Mouse (Mus musculus) Muller cell, postnatal 12 days (primary cell): ENCODE data around the gene Skida1.

ENCODE experiments used
- DNase-seq: peaks from one replicate; pipeline ENCODE4 v3.0.0-alpha.2; 2015; ENCODE audit errors: inconsistent ontology term

Gene Skida1

DNA sequence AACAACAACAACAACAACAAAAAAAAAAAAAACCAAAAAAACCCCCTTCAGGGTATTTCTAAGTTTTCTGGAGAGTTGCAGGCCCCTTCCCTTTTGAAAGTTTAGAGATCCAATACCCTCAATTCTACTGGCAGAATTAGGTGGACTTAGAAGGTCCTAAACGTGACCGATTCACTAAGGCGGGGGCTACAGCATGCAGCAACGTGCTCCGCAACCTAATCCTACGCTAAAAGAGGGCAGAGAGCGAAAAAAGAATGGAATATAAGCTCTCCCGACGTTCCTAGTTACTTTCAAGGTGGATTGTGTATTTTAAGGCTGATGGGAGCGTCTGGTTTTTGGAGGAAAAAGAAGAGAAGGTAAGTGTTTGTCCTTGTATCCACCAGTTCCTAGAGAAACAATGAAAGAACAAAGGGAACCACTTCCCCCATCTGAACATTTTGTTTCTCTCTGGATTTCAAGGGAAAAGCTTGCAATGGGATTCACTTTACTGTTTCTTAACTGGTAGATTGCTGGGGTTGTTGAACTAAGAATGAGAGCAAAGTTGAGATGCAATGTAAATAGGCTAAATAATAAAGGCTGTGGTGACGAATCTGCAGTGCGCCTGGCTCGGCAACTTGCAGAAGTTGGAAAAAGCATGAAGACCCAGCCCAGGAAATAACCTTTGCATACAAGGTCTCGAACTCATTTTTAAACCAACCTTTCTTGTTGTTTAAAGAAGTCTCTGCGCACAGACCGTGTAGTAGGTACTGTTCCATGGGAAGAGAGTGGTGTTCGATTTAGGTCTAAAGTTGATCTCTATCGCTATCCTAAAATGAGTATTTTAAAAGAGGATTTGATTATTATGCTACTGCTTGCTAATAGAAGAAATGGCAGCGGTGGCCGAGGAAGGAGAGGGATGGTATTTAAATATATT, 6.4 kb upstream of the Skida1 start, which contains the start of gene Mllt10:
Gene Mllt10 (plus strand): TSS at position 222 of the 913 bp plus-strand sequence.
- peak; percentile 62 for DNase-seq

GRCm38 (mm10) chr2:18053951-18054530, 5.2 kb upstream of the Skida1 start:
- peak; percentile 81 for DNase-seq

DNA sequence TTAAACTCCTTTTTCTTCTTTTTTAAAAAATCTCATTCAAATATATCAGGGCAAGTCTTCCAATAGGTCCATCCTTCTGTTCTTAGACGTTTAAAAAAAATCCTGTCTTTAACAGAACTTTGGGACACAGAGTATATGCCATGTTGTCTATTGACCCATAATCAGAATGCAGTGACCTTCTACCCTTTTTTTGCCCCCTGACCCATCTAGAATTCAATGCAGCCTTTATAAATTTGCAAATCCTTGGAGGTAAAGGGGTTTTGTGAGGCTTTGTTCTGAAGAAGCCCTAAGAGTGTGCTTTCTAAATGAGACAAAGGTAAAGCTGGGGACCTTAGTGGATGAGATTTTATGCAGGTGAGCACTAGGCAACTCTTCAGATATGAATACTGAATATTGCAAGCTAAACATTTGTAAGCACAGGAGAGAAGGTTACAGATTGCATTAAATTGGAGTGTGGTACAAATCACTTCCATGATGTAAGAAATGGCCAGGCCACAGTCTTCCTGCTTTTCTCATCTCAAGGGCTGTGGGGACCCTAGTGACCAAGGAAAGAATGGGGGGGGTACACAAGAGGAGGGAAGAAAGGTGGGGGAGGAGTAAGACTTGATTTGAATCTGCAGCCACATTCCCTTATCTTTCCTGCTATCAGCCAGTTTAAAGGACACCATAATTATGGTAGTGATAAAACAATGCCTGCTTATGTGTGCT, 4.5 kb upstream of the Skida1 start:
- peak; percentile 9 for DNase-seq

DNA sequence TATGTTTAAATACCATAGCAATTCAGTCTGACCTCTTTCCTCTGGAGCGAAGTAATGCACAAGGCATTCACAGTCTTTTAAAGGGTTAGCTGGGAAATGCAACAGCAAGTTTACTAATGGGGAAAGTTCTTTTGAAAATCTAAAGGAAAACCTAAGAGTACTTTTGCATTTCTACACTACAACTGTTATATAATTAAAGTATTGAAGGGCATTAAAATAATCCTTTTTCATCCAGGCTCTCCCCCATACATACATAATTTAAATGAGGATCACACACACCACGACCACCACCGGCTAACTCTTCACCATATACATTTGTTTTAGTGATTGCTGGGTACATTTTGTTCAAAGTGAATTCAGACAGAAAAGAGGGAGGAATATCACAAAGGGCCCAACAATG, 3.7 kb upstream of the Skida1 start:
- DNase-seq = peak; percentile 5

DNA sequence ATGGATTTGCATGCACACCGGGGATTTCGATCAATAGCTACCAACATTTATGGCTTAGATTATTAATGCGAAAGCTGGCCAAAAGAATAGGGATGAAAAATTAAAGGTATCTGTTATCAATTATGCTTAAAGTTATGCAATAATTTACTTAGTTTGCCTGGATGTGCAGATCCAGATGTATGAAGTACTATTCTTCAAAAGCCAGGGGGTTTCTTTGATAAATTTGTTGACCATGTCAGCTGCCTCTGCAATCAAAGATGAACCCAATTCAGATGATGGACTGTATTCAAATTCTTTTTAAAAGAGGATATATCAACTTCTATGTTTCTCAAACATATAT, 3.0 kb upstream of the Skida1 start:
- peak; percentile 6 for DNase-seq

GRCm38 (mm10) chr2:18051026-18051830, 2.4 kb upstream of the Skida1 start:
- DNase-seq = peak; percentile 20

- DNase-seq = peak; percentile 81
Measured at GRCm38 (mm10) chr2:18050541-18050985, 1.7 kb upstream of the Skida1 start.

DNA sequence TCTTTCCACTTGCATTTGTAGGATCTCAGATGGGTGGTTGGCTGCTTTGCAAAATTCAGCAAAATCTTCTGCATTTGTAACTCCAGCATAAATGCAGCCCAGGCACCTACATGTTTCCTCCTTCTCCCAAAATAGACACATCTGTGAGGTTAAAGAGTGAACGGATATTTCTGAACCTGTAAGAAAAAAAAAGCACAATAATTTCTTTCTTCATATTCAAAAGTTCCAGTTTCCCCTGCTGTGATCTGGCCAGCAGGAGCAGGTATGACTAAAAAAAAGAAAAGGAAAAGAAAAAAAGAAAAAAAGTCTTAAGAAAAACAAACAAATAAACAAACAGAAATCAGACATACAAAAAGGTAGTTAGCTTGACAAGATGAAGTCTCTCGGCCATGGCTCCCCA, 1.2 kb upstream of the Skida1 start:
- no peak for DNase-seq

GRCm38 (mm10) chr2:18049279-18049821, 499 bp upstream of the Skida1 start:
- DNase-seq = peak; percentile 73

DNA sequence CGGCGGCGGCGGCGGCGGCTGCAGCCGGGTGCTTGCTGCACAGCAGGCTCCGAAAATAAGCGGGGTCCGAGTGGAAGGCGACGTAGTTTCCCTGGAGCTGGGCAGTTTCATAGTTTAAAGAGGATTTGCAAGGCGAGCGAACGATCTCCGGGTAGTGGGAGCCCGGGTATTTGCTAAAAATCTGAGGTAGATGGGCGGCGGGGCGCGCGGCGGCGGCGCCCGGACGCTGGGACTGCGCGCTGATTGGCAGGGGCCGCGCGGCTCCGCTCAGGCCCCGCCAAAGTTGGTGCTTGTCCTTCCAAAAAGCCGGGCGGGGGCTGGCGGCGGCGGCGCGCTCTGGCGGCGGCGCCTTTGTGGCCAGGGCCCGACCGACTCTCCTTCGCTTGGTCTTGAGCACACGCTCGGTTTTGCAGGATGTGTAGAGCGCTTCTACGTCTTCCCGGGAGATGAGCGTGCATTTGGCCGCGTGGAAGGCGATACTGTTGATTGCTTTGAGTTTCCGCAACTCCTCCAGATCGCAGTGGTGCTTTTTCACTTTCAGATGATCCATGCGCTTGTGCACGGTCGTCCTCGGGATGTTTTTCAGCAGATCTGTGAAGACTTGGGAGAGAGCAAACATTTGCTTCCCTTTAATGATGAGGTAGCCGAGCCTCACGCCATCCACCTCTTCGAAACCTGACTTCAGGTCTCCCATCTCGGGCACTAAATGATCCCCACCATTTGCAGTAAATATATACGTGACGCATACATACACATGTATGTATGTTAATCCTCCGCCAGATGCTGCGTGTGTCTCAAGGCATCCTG, 1.0 kb downstream of the Skida1 start:
- peak; percentile 86 for DNase-seq

DNA sequence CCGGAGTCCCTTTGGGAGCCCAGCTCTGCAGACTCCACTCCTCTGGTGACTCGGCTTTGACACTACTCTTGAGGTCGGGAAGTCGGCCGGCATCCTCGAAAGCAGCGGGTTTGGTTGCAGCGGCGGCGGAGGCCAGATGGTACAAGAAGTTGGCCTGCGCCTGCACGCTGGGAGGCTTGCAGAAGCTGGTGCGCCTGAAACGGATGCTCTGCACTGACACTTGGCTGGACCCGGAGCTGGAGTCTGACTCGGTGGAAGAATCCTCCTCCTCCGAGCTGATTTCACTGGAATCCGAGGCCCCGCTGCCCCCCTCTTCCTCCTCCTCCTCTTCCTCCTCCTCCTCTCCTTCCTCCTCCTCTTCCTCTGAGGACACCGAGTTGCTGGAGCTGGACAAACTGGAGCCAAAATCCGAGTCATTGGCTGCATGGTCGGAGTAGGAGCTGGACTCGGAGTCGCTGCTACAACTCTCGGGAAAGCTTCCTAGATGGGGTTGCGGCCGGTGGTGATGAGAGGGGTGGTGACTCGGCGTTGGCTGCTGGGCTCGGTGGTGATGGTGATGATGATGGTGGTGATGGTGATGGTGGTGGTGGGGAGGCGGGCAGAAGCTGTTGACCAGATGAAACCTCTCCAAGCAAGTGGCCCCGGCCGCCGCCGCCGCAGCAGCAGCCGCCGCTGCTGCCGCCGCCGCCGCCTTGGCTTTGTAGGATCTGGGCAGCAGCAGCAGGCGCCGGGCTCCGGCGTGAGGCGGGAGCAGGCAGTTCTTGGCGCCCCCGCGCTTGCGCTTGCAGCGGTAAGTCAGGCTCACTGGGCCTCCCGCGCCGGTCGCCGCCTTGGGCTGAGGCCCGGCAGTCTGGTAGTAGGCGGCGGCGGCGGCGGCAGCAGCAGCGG, 1.8 kb downstream of the Skida1 start:
- DNase-seq = peak; percentile 74

- peak; percentile 35 for DNase-seq
Measured at GRCm38 (mm10) chr2:18046186-18046585, 2.7 kb downstream of the Skida1 start.

DNA sequence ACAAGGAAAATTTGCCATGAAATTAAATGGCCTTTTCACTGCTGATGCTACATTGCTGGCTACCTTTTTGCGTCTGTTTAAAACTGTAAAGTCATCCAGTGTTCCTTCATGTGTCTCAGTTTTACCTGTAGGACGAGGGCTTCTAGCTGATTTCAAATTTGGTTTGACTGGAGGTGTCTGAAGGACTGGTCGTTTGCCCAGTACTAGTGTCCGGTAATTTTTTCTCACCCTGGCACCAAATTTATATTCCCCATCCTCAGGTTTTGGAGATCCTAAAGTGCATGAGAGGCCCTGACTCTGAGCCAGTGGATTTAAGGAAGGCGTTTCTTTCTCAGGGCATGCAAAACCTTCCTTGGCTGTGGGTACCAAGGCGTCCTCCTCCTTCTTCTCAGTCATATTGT, 3.1 kb downstream of the Skida1 start:
- DNase-seq = no peak

DNA sequence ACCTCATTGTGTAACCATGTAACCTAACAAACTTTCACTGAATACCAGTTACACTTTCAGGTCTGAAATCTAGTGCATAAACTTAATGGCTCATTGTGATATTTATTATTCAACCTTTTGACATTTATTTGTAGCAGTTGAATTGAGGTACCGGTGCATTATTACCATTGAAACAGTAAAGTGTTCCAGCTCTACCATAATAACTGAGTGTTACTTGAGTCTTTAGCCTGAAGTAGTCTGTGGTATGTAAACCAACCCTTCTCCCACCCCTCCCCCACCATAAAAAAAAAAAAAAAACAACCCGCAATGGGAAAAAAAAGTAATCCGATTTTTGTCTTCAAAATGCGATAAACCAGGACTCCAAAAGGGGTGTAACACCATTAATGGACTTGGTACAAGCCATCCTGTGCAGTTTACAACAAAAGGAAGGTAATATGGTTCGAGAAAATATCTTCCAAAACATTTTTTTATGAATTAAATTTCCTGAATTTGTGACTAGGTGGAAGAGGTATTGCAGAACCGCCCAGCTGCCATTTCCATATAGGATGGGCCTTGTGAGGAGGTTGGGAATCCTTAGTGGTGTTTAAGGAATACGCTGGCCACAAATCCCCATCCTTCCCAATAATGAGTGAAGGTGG, 3.6 kb downstream of the Skida1 start:
- DNase-seq = peak; percentile 65

- DNase-seq = peak; percentile 65
Measured at GRCm38 (mm10) chr2:18041199-18041885, 7.5 kb downstream of the Skida1 start.

DNA sequence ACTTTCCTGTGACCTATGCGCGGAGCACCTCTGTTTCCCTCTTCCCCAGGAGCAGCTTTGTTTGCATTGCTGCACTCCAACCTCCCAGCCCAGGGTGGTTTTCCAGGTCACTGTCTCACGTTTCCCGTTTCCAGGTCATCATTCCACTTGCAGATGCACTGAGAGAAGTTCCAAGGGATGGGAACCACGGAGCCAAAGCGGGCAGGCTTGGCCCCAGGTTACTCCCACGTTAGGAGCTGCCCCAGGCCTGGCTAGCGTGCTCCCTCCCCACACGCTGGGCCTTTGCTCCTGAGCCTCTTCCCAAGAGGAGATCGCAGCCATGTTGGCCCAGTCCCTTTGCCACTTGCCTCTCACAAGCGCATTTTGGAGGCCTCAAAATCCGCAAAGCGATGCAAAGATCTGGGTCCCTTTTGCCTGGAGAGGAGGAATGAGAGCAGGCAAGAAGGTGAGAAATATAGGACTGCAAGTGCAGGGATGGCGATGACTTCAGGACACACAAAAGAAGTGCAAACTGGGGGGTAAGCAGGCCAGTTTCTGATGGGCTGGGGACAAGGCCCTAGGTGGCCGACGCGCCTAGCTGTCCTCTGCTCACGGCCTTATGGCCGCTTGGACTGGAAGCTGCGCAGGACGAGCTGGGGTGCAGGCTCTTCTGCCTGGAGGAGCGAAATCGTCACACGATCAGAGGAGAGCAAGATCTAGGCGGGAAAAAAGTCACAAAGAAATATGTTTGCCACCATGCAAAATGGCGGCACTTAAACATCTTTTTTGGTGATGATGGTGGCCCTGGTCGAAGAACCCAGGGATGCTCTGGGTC, 8.3 kb downstream of the Skida1 start:
- DNase-seq = peak; percentile 58

GRCm38 (mm10) chr2:18039566-18040290, 9.1 kb downstream of the Skida1 start:
- DNase-seq = peak; percentile 72
